Mouse (Mus musculus): Measurements from ENCODE around the gene Nck2. TPM values are rescaled to one million over a fixed set of nuclear protein-coding genes. Genes with fewer than 3 reads are reported as not detected.
"Not testable (repeated sequence)": the region's sequence is repeated elsewhere in the genome, so short reads cannot be mapped to it uniquely, and the experiment has no call there.

Gene Nck2
- polyA plus RNA-seq, 1 experiment, result 30.4 TPM

- no peak for DNase-seq (ENCODE audit: low spot score)
These were observed 57.8 kb downstream of the Nck2 start for GRCm38 (mm10) chr1:43501920-43502791.

GRCm38 (mm10) chr1:43502792-43503146 is 58.4 kb downstream of the Nck2 start:
- no peak for DNase-seq (ENCODE audit: low spot score)

GRCm38 (mm10) chr1:43503261-43503660 is 58.9 kb downstream of the Nck2 start:
- no peak for DNase-seq (ENCODE audit: low spot score)

GRCm38 (mm10) chr1:43503676-43504075 is 59.3 kb downstream of the Nck2 start:
- DNase-seq (ENCODE audit: low spot score), result no peak

GRCm38 (mm10) chr1:43504235-43504634 is 59.9 kb downstream of the Nck2 start:
- no peak for DNase-seq (ENCODE audit: low spot score)

GRCm38 (mm10) chr1:43506638-43507037 is 62.3 kb downstream of the Nck2 start:
- no peak for DNase-seq (ENCODE audit: low spot score)

GRCm38 (mm10) chr1:43507809-43508208 is 63.4 kb downstream of the Nck2 start:
- no peak for DNase-seq (ENCODE audit: low spot score)

- no peak for DNase-seq (ENCODE audit: low spot score)
These were observed 66.9 kb downstream of the Nck2 start for GRCm38 (mm10) chr1:43511256-43511655.

- no peak for DNase-seq (ENCODE audit: low spot score)
These were observed 67.3 kb downstream of the Nck2 start for GRCm38 (mm10) chr1:43511667-43512066.

GRCm38 (mm10) chr1:43517405-43517804 is 73.0 kb downstream of the Nck2 start:
- DNase-seq (ENCODE audit: low spot score), result no peak

- DNase-seq (ENCODE audit: low spot score), result no peak
These were observed 76.0 kb downstream of the Nck2 start for GRCm38 (mm10) chr1:43520216-43520988.

GRCm38 (mm10) chr1:43520989-43521371 is 76.6 kb downstream of the Nck2 start:
- no peak for DNase-seq (ENCODE audit: low spot score)

GRCm38 (mm10) chr1:43521512-43521911 is 77.1 kb downstream of the Nck2 start:
- DNase-seq (ENCODE audit: low spot score), result no peak

GRCm38 (mm10) chr1:43521950-43522349 is 77.6 kb downstream of the Nck2 start:
- no peak for DNase-seq (ENCODE audit: low spot score)

GRCm38 (mm10) chr1:43522976-43523375 is 78.6 kb downstream of the Nck2 start:
- no peak for DNase-seq (ENCODE audit: low spot score)

GRCm38 (mm10) chr1:43524332-43524731 is 80.0 kb downstream of the Nck2 start:
- no peak for DNase-seq (ENCODE audit: low spot score)

GRCm38 (mm10) chr1:43528275-43528674 is 83.9 kb downstream of the Nck2 start:
- DNase-seq (ENCODE audit: low spot score), result no peak

- no peak for DNase-seq (ENCODE audit: low spot score)
These were observed 84.7 kb downstream of the Nck2 start for GRCm38 (mm10) chr1:43529086-43529485.

GRCm38 (mm10) chr1:43530295-43531020 is 86.1 kb downstream of the Nck2 start:
- no peak for DNase-seq (ENCODE audit: low spot score)

- no peak for DNase-seq (ENCODE audit: low spot score)
These were observed 86.9 kb downstream of the Nck2 start for GRCm38 (mm10) chr1:43531307-43531706.

- no peak for DNase-seq (ENCODE audit: low spot score)
These were observed 87.9 kb downstream of the Nck2 start for GRCm38 (mm10) chr1:43532279-43532678.

- DNase-seq (ENCODE audit: low spot score), result not testable (repeated sequence)
These were observed 89.1 kb downstream of the Nck2 start for GRCm38 (mm10) chr1:43533497-43533896.

All from urinary bladder, adult 2 months (tissue).